17 mouse cellular contexts compared by ENCODE assay signal in the genomic region with DNA sequence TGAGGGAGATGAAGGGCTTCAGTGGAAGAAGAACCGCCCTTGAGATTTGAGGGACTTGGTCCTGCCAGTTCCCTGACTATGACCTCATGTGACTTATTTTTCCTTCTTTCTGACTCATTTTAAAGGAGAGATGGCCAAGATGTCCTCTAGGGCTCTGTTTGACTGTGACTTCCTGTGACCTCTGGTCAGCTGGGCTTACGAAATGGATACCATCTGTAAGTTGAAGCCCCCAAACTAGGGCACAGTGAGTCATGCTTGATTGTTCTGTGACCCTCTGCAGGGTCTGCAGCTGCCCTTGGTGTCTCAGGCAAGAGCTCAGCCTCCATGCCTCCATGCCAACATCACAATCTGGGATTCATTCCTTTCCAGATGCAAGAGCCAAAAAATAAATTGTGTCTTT.
A peak's percentile ranks its signal among the peaks of the same experiment; 100 is the strongest.
DNase-seq lines count a peak whose midpoint lies in the region; ATAC-seq and TF ChIP-seq lines count a peak whose summit lies in the region.
"Had no signal": no experiment of that assay in that cellular context is flagged by ENCODE, and none has a peak within 500 bp of the region (broad histone marks: within the 10 kb centered on the region; RNA-seq: fewer than 3 reads in every experiment).

No protein-coding gene starts in this region.

- H3K9me3 ChIP-seq in heart, embryonic 10.5 days, result no peaks in the 10 kb centered on the region
- no peaks in the 10 kb centered on the region for H3K9me3 ChIP-seq in neural tube, embryonic 15.5 days (replicated peaks)
- H3K9me3 ChIP-seq: embryonic facial prominence, embryonic 15.5 days; forebrain, embryonic 10.5 days; limb, embryonic 15.5 days; midbrain, embryonic 12.5 days; stomach, embryonic 15.5 days had no signal

- H3K4me1 ChIP-seq in heart, embryonic 10.5 days, result peaks cover 29% of the 10 kb centered on the region
- no peaks in the 10 kb centered on the region; the same call in 1 of the 2 replicates for H3K4me1 ChIP-seq in neural tube, embryonic 15.5 days
- H3K4me1 ChIP-seq in kidney, adult 2 months (ENCODE audit: control insufficient read depth, insufficient read depth, low read length), result no peaks in the 10 kb centered on the region
- H3K4me1 ChIP-seq: midbrain, embryonic 12.5 days; stomach, embryonic 15.5 days had no signal

- no peak overlapping the region for H3K9ac ChIP-seq in neural tube, embryonic 15.5 days (replicated peaks)
- H3K9ac ChIP-seq: embryonic facial prominence, embryonic 15.5 days; limb, embryonic 15.5 days; midbrain, embryonic 12.5 days; stomach, embryonic 15.5 days had no signal

- H3K36me3 ChIP-seq in heart, embryonic 10.5 days, result no peaks in the 10 kb centered on the region
- H3K36me3 ChIP-seq in neural tube, embryonic 15.5 days, result no peaks in the 10 kb centered on the region
- no peaks in the 10 kb centered on the region for H3K36me3 ChIP-seq in kidney, adult 2 months (ENCODE audit: control insufficient read depth, insufficient read depth, low read length)
- H3K36me3 ChIP-seq: embryonic facial prominence, embryonic 15.5 days; forebrain, embryonic 10.5 days; limb, embryonic 15.5 days; midbrain, embryonic 12.5 days; stomach, embryonic 15.5 days had no signal

- H3K4me3 ChIP-seq in heart, embryonic 10.5 days, result no peak overlapping the region
- H3K4me3 ChIP-seq in neural tube, embryonic 15.5 days (replicated peaks), result no peak overlapping the region
- H3K4me3 ChIP-seq in kidney, adult 2 months (ENCODE audit: insufficient read depth, low read depth, low read length), result no peak overlapping the region
- H3K4me3 ChIP-seq: embryonic facial prominence, embryonic 15.5 days; forebrain, embryonic 10.5 days; limb, embryonic 15.5 days; midbrain, embryonic 12.5 days; stomach, embryonic 15.5 days had no signal

- H3K4me2 ChIP-seq in neural tube, embryonic 15.5 days, result no peak overlapping the region
- H3K4me2 ChIP-seq: embryonic facial prominence, embryonic 15.5 days; limb, embryonic 15.5 days; midbrain, embryonic 12.5 days; stomach, embryonic 15.5 days had no signal

- H3K27me3 ChIP-seq in heart, embryonic 10.5 days (ENCODE audit: insufficient read depth, poor library complexity, severe bottlenecking), result no peaks in the 10 kb centered on the region
- no peaks in the 10 kb centered on the region for H3K27me3 ChIP-seq in neural tube, embryonic 15.5 days (replicated peaks)
- no peaks in the 10 kb centered on the region for H3K27me3 ChIP-seq in kidney, adult 2 months (replicated peaks; ENCODE audit: control insufficient read depth, insufficient read depth, low read length)
- H3K27me3 ChIP-seq: embryonic facial prominence, embryonic 15.5 days; limb, embryonic 15.5 days; midbrain, embryonic 12.5 days; stomach, embryonic 15.5 days had no signal

- peak; percentile 97 for DNase-seq in heart, adult 11 months
- no peak for DNase-seq in heart, embryonic 10.5 days (ENCODE audit: low spot score)
- peak; percentile 37 for DNase-seq in neural tube, embryonic 10.5 days (ENCODE audit: extremely low spot score, low spot score)
- DNase-seq in gastrocnemius, postnatal 14 days, result peak; percentile 19
- peak; percentile 74 for DNase-seq in skeletal muscle tissue, adult 2 months (ENCODE audit: low read depth, low spot score)
- no peak for DNase-seq in spleen, adult 12 weeks (ENCODE audit: low spot score)
- DNase-seq in kidney, adult 2 months, result no peak
- DNase-seq: kidney, adult 9 months; kidney, postnatal 36 days; right cerebral cortex, adult 18-20 months had no signal

- WGBS in heart, embryonic 10.5 days, result 78% methylated on average over 2 of the region's 2 CpGs
- WGBS in neural tube, embryonic 15.5 days, result 87% methylated on average over 2 of the region's 2 CpGs
- WGBS in kidney, adult 2 months, result 77% methylated on average over 2 of the region's 2 CpGs

- H3K27ac ChIP-seq in heart, embryonic 10.5 days, result no peak overlapping the region
- no peak overlapping the region for H3K27ac ChIP-seq in neural tube, embryonic 15.5 days (replicated peaks)
- no peak overlapping the region for H3K27ac ChIP-seq in kidney, adult 2 months (ENCODE audit: insufficient read depth, low read depth, low read length)
- H3K27ac ChIP-seq: embryonic facial prominence, embryonic 15.5 days; forebrain, embryonic 10.5 days; limb, embryonic 15.5 days; midbrain, embryonic 12.5 days; stomach, embryonic 15.5 days had no signal

- no peak for TF ChIP-seq POLR2A in kidney, adult 2 months (IDR thresholded peaks at IDR 0.05; ENCODE audit: low read depth, low read length)

- TF ChIP-seq CTCF in kidney, adult 2 months (conservative IDR thresholded peaks at IDR 0.05; ENCODE audit: insufficient read depth, insufficient read length, low read depth, low read length), result no peak

- intact Hi-C loops in gastrocnemius, postnatal 14 days (cut with DNase I; ENCODE audit: low total_unique reads), result no loop called here

- no peak for ATAC-seq in neural tube, embryonic 15.5 days (ENCODE audit: low FRiP score)
- ATAC-seq: inflammation-experienced regulatory T-cells, adult 6 months had no signal

Comparison
In these comparisons a context has a peak if more than half of its experiments do, and no peak if none do; other contexts are left out.
1. DNase-seq: peak in heart, adult 11 months (single experiment), neural tube, embryonic 10.5 days (single experiment), gastrocnemius, postnatal 14 days (single experiment) and skeletal muscle tissue, adult 2 months (single experiment); none in heart, embryonic 10.5 days (single experiment), spleen, adult 12 weeks (single experiment) and kidney, adult 2 months (single experiment).